Mouse (Mus musculus) heart, embryonic 14.5 days (tissue): ENCODE results near the gene Cog1. TPM values are rescaled to one million over a fixed set of nuclear protein-coding genes. Genes with fewer than 3 reads are reported as not detected.

Experiments
- ATAC-seq: fragments of 200-750 bp; cut with Nextera tagmentation; 2 replicates; pipeline ENCODE4 v1.8.0; 2017; ENCODE audit warnings: low read depth, moderate TSS enrichment; ENCODE audit not compliant: insufficient number of reproducible peaks, insufficient read depth, low FRiP score
- H3K27ac ChIP-seq, 2 experiments: fragments of 200-500 bp in 1 of 2; fragments of 300-500 bp in 1 of 2; sonication (generic) in 1 of 2; replicated peaks in 1 of 2; 2 replicates each; pipeline ENCODE4 v1.5.1; 2012 to 2014; ENCODE audit warnings: low read depth in 2 of 2, low read length in 2 of 2, control low read depth in 1 of 2, mild to moderate bottlenecking in 1 of 2, mixed read lengths in 1 of 2; ENCODE audit not compliant: control insufficient read depth in 1 of 2, insufficient read depth in 1 of 2
- H3K27me3 ChIP-seq: fragments of 300-500 bp; sonication (generic); 2 replicates; pipeline ENCODE4 v1.6.1; 2014; ENCODE audit warnings: mild to moderate bottlenecking, low read length, control low read depth; ENCODE audit not compliant: control insufficient read depth, insufficient read depth
- H3K36me3 ChIP-seq: fragments of 300-500 bp; sonication (generic); 2 replicates; pipeline ENCODE4 v1.6.1; 2014; ENCODE audit warnings: mild to moderate bottlenecking, control low read depth, low read length, mixed read lengths; ENCODE audit not compliant: control insufficient read depth, insufficient read depth
- H3K4me1 ChIP-seq, 2 experiments: fragments of 200-500 bp in 1 of 2; fragments of 300-500 bp in 1 of 2; sonication (generic) in 1 of 2; 2 replicates each; pipeline ENCODE4 v1.6.1; 2012 to 2014; ENCODE audit warnings: low read length in 2 of 2, control low read depth in 1 of 2, mixed read lengths in 1 of 2; ENCODE audit not compliant: control insufficient read depth in 2 of 2, insufficient read depth in 2 of 2
- H3K4me2 ChIP-seq: fragments of 300-500 bp; sonication (generic); 2 replicates; pipeline ENCODE4 v1.6.1; 2014; ENCODE audit warnings: mild to moderate bottlenecking, low read length
- H3K4me3 ChIP-seq, 2 experiments: fragments of 200-500 bp in 1 of 2; fragments of 300-500 bp in 1 of 2; sonication (generic) in 1 of 2; 2 replicates each; pipeline ENCODE4 v1.5.1; 2012 to 2014; ENCODE audit warnings: low read length in 2 of 2, mild to moderate bottlenecking in 2 of 2, control low read depth in 1 of 2, low read depth in 1 of 2, moderate library complexity in 1 of 2; ENCODE audit not compliant: control insufficient read depth in 1 of 2, insufficient read depth in 1 of 2
- H3K9ac ChIP-seq: fragments of 300-500 bp; sonication (generic); 2 replicates; pipeline ENCODE4 v1.6.1; 2014; ENCODE audit warnings: mild to moderate bottlenecking, low read length
- H3K9me3 ChIP-seq: fragments of 300-500 bp; sonication (generic); 2 replicates; pipeline ENCODE4 v1.6.1; 2016; ENCODE audit warnings: low read length, control low read depth; ENCODE audit not compliant: control insufficient read depth
- WGBS: fragments of 180-500 bp; shearing (Covaris S2); extraction: QIAGEN DNeasy Blood & Tissue Kit; methylation state at CpG from one replicate; pipeline ENCODE4 v1.1.7; 2014; 5-methylcytosine and 5-hydroxymethylcytosine counted together
- polyA plus RNA-seq: library from polyadenylated mRNA; unstranded; fragments of >200 nt; fragmentation: Nextera tagmentation; extraction: Ambion mirVana; gene quantifications from 2 replicates; pipeline ENCODE4 v1.2.1, GENCODE M21; 2014

Gene Cog1
- polyA plus RNA-seq, 1 experiment from 2014 or later, result 20.1 TPM

DNA sequence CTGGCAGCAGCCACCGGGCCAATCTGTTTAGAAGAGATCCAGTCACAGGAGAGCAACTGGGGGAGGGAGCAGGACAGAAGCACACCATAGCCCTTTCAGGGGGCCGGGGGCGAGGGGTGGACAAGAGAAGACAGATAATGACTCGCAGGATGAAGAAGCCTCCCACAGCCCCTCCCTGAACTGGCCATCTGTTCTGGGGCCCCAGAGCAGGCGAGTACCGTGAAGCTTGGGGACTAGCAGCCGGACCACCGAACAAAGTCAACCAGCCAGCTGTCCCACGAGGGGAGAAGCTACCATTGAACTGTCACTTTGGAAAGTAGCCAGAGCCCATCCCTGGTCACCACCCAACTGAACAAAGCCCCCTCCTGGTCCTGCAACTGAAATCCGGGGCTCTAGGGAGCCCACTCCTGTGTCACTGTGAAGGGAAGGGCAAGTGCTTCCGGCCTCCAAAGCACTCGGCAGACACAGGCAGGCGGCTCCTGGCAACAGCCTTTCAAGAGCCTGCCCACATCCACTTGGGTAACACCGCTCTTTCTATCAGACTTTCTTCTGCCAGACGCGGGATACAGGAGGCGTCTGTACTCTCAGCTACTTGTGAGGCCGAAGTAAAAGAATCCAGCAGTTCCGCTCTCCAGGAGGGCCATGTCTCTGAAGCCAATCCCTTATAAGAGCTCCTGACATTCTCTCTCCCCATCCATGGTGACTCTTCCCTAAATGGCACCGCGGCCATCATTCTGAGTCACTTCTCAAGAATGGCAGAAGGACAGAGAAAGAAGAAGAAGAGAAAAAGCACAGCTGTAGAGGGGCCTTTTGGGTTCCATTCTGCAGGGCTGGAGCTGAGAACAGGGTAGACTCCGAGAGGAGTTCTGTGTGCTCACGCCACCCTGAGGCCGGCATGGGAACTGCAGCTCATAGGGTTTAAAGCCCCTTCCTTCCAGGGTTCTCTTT lies 37.0 kb upstream of the Cog1 start:
- Histone ChIP-seq H3K4me1 (peaks cover 6% of the 10 kb centered on the region in 2 experiments; a peak in 1 of 4 replicates), H3K9ac (peak overlapping the region; percentile 22; the same call in 1 of the 2 replicates), H3K27ac (no peak overlapping the region), H3K4me3 (peak overlapping the region; percentile 22), H3K36me3 (no peaks in the 10 kb centered on the region), H3K27me3 (peaks cover 6% of the 10 kb centered on the region; the same call in 1 of the 2 replicates), H3K9me3 (no peaks in the 10 kb centered on the region), H3K4me2 (peak overlapping the region; percentile 63)
- no peak for ATAC-seq
- 17% methylated on average over 24 of the region's 24 CpGs for WGBS

DNA sequence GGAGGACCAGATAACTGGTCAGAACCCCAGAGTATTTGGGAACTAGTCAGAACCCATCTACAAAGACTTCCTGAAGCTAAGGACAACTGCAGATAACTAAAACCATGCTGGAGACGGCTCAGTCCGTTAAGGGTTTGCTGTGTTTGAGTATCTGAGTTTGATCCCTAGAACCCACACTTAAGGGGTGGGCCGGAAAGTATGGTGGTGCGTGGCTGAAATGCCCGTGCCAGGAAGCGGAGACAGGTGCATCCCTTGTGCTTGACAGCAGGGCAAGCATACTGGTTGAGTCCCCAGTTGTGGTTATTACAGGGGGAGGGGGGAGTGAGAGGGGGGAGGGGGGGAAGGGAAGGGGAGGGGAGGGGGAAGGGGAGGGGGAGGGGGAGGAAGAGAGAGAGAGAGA lies 34.5 kb upstream of the Cog1 start:
- Histone ChIP-seq H3K9me3 (no peaks in the 10 kb centered on the region), H3K9ac (no peak overlapping the region), H3K4me3 (no peak overlapping the region), H3K4me1 (peaks cover 8 to 16% of the 10 kb centered on the region in 2 experiments; a peak in 1 of 4 replicates), H3K36me3 (no peaks in the 10 kb centered on the region), H3K27ac (no peak overlapping the region), H3K27me3 (peaks cover 21% of the 10 kb centered on the region), H3K4me2 (no peak overlapping the region)
- ATAC-seq, result no peak
- WGBS, result 74% methylated on average over 6 of the region's 6 CpGs

DNA sequence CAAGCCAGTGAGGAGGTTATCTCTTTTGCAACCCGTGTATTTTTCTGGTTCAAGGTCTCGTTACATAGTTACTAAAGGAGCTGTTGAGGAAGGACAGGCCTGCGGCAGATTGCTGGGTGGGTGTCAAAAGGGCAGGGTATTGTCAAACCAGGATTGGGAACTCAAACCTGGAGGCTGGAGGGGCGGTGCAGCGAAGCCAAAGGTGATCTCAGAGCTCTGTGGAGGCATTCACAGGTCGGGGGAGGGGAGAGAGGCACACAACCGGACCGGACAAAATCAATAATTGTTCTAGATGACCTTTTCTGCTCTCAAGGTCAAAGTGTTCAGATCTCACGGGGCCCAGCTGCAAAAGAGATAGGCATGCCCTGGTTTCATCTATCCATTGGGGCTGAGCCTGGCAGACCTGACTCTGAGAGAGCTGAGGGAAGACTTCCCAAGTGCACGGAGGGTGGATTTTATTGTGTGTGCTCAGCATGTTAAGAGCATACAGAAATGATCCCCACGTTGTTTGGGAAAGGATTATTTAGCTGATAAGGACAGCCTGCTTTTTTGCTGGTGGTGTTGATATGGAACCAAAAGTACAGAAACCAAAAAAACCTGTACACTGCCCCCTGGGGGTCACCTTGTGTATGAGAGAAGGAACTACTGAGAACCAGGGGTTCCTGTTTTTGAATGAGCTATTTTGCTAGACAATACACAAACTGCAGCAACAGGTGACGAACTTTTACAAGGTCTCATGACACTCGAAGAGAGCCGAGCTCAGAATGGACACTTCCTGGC lies 31.6 kb upstream of the Cog1 start:
- Histone ChIP-seq H3K4me3 (no peak overlapping the region), H3K27me3 (peaks cover 47% of the 10 kb centered on the region), H3K27ac (no peak overlapping the region), H3K9me3 (no peaks in the 10 kb centered on the region), H3K36me3 (no peaks in the 10 kb centered on the region), H3K9ac (no peak overlapping the region), H3K4me2 (no peak overlapping the region), H3K4me1 (peaks cover 9 to 14% of the 10 kb centered on the region in 2 experiments; a peak in 2 of 4 replicates)
- no peak for ATAC-seq
- WGBS, result 55% methylated on average over 14 of the region's 14 CpGs

DNA sequence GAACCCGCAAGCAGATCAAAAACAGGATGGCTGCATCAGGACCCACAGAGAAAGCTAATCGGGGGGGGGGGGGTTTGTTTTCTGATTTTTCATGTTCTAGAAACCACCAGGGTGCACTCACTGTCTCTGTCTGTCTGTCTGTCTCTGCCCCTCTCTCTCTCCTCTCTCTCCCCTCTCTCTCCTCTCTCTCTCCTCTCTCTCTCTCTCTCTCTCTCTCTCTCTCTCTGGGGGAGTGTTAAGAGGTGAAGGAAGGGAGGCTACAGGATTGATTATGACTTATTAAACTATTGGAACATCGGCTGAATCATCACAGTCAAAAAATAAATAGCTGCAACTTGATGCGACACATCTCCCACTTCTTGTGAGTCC lies 30.7 kb upstream of the Cog1 start:
- Histone ChIP-seq H3K36me3 (no peaks in the 10 kb centered on the region), H3K9ac (peak overlapping the region; percentile 61), H3K4me3 (peak overlapping the region in 1 of 2 experiments; percentile 46; a peak in 3 of 4 replicates), H3K9me3 (no peaks in the 10 kb centered on the region), H3K4me1 (peaks cover 9 to 14% of the 10 kb centered on the region in 2 experiments; a peak in 2 of 4 replicates), H3K27me3 (peaks cover 47% of the 10 kb centered on the region), H3K4me2 (peak overlapping the region; percentile 88), H3K27ac (no peak overlapping the region)
- no peak for ATAC-seq
- WGBS, result 34% methylated on average over 4 of the region's 4 CpGs

DNA sequence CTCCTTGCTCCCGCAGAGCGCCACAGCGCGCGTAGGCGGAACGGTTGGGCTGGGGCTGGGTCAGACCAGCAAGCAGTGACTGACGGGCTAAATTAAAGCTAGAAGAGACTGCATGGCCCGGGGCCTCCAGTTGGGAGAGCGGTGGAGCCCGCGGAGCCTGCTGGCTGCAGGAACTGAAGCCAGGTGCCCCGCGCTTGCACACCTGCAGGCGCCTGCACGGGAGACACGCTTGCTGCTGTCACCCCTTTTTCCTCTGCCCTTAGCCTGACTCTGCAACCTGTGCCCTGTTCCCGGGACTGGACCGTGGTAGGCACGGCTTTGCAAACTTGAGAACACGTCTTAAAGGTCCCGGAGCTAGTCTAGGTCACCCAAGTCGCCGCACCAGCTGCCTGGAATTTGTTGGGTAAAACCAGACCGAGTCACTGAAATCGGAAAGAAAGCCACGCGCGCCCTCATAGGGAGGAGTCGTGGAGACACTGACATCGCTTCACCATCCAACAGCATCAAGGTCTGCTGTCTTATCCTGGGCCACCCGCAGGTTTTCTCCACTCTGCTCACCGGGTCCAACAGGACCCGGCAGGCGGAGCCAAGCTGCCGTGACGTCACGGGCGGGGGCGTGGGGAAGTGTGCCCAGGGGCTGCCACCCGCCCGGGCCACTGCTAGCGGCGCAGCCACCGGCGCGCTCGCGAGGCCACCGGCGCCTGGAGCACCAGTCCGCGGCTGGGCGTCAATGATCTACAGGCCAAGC lies 30.1 kb upstream of the Cog1 start, which contains the start of gene Sstr2:
TSS of gene Sstr2 (plus strand) at position 671 of the 748 bp plus-strand sequence.
- ATAC-seq, result peak; percentile 47; the same call in 1 of the 2 replicates
- Histone ChIP-seq H3K4me1 (peaks cover 9 to 14% of the 10 kb centered on the region in 2 experiments; a peak in 2 of 4 replicates), H3K9ac (peak within 1 kb of the TSS; percentile 61), H3K9me3 (no peaks in the 10 kb centered on the region), H3K27me3 (peaks cover 47% of the 10 kb centered on the region), H3K4me3 (peak within 1 kb of the TSS; percentile 44 to 46), H3K36me3 (no peaks in the 10 kb centered on the region), H3K27ac (no peak within 1 kb of the TSS), H3K4me2 (peak within 1 kb of the TSS; percentile 88)
- WGBS, result under 1% methylated on average over 54 of the region's 54 CpGs

DNA sequence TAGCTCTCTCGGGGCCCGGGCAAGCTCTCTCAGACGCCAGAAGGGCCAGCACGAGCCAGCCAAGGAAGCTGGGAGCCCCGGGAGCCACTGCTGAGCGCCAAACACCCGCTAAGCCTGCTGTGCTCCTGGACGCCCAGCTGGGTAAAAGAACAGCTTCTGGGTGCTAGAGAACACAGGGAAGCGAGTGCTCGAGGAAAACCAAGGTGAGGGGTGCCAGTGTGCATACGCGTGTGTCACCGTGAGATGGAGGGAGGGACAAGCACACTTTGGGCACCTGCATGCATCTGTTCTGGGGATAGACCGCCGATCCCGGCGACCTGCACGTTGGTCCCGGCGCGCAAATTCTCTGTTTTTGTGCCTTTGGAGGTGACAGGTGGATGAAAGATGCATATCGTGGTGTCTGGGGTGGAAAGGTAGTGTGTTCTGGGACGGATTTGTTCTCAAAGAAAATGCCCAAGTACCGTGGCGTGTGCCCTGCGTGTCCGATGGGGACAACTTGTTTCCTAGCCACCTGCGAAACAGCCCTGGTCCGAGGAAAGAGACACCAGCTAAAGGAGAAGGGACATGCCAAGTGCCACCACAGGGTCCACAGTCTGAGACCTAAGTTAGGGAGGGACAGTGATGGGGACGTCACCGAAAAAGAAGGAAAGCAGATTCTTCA lies 29.4 kb upstream of the Cog1 start:
- peaks cover 47% of the 10 kb centered on the region for H3K27me3 ChIP-seq
- no peaks in the 10 kb centered on the region for H3K36me3 ChIP-seq
- ATAC-seq, result no peak
- no peaks in the 10 kb centered on the region for H3K9me3 ChIP-seq
- WGBS, result 3% methylated on average over 31 of the region's 31 CpGs
- H3K4me2 ChIP-seq, result peak overlapping the region; percentile 88
- no peak overlapping the region for H3K27ac ChIP-seq
- peak overlapping the region; percentile 44 to 46 for H3K4me3 ChIP-seq
- H3K4me1 ChIP-seq, result peaks cover 9 to 14% of the 10 kb centered on the region in 2 experiments; a peak in 2 of 4 replicates
- peak overlapping the region; percentile 61 for H3K9ac ChIP-seq
